Mouse (Mus musculus) kidney, adult 2 months (tissue): ENCODE data around the gene Ddx60.

Experiments
- CTCF ChIP-seq: fragments of 200-500 bp; conservative IDR thresholded peaks from 2 replicates; pipeline ENCODE4 v1.5.1; 2011; ENCODE audit warnings: low read depth, mild to moderate bottlenecking, control low read depth, low read length, moderate library complexity, mixed read lengths; ENCODE audit not compliant: insufficient read depth, insufficient read length
- POLR2A ChIP-seq: fragments of 200-500 bp; IDR thresholded peaks from one replicate; pipeline ENCODE4 v1.6.1; 2011; ENCODE audit warnings: low read depth, low read length, control low read depth

- no peak for TF ChIP-seq CTCF
- no peak for TF ChIP-seq POLR2A
These were observed 106.5 kb downstream of the Ddx60 start for GRCm38 (mm10) chr8:62034351-62034750.
